Mouse (Mus musculus): ENCODE measurements around the gene Tnrc6a.

The Tnrc6a gene

GRCm38 (mm10) chr7:123242241-123242640 is 118.6 kb downstream of the Tnrc6a start:
- DNase-seq, result no peak

- DNase-seq, result no peak
Measured at GRCm38 (mm10) chr7:123244833-123245232, 121.1 kb downstream of the Tnrc6a start.
